Mouse (Mus musculus): ENCODE measurements at regions not wholly inside any gene's neighbourhood (a gene's known extent, or its start where the extent isn't known, plus 50 kb on each side); places are given as distances from the start of the nearest gene placed in this dataset.

DNA sequence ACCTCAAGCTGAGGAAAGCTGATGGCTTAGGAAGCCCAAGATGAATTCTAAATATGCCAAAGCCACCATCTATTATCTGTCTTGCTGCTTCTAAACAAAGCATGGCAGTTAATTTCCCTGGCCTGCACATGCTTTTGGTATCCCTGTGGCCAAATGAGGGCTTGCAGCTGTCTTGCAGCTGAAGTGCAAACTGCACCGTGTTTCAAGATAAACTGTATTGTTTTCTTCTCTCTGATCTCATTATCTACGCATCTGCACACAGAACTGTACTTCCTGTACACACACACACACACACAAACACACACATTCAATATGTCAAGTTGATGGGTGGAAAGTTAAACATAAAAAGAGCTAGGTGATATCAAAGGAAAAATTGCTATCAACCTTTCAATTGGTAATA, 221.7 kb upstream of the Veph1 start:
- no peak for DNase-seq (ENCODE audit: low read depth, low spot score)

- DNase-seq (ENCODE audit: low read depth, low spot score), result peak; percentile 74
These were observed 219.3 kb upstream of the Veph1 start for GRCm38 (mm10) chr3:66515773-66516406.

- no peak for DNase-seq (ENCODE audit: low read depth, low spot score)
These were observed 217.9 kb upstream of the Veph1 start for GRCm38 (mm10) chr3:66514587-66514986.

GRCm38 (mm10) chr3:66512408-66512807, 215.8 kb upstream of the Veph1 start:
- no peak for DNase-seq (ENCODE audit: low read depth, low spot score)

DNA sequence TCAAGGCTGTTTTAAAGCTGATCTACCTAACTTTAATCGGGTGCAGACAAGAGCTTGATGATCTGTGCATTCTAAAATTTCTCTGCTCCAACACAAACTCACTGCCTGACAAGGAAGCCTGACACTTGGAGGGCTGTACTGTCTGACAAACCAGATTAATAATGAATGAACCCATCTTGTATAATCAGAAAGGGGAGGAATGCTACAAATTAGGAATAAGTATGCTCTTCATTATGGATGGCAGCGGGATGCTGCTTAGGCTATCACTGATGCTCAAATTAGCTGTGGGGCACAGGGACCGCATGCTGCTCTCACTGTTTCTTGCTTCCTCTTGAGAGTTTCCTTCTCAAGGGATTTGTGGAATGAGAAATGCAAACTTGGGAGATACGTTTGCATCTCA, 213.8 kb upstream of the Veph1 start:
- peak; percentile 6 for DNase-seq (ENCODE audit: low read depth, low spot score)

GRCm38 (mm10) chr3:66506125-66506524, 209.5 kb upstream of the Veph1 start:
- DNase-seq (ENCODE audit: low read depth, low spot score), result no peak

DNA sequence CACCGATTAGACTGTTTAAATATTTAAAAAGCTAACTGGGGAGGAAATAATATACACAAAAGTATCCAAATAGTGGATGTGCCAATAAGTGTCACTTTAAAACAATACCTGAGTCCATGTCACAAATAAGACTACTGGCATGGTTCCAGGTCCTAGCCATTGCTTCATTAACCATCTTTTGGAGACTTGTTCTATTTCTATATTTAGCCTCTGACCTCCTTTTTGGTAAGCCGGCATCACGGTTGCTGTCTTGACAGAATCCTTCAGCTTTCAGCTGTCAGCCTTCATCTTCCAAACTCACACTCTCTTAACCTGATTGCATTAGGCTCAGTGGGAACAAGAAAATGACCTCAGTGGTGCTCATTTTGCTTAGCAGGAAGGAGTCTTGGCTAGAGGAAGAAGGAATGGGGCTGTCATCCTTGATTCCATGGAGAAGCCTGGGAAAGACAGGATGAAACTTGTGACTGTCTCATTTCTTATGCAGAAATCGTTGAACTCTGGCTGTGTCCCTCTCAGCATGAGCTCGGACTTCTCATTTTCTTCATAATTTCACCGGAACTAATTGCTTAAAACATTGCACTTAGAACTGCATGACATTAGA, 208.9 kb upstream of the Veph1 start:
- DNase-seq (ENCODE audit: low read depth, low spot score), result peak; percentile 11

DNA sequence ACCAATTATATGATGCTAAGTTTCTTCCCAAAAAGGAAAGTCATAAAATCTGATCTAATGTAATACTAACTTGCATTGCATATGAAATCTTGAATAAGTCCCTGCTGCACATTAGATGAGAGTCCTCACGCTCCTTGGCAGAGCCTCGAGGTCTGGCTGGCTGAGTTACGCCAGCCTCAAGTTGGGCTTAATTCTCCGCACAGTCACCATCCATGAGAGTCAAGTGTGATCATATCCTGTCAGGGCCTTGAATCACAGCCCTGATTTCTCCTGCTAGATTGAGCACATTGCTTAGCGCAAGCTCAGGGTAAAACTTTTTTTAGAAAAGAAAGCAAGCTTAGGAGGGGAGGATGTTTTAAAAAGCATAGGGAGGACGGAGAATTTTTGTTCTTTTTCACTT, 208.1 kb upstream of the Veph1 start:
- peak; percentile 20 for DNase-seq (ENCODE audit: low read depth, low spot score)

GRCm38 (mm10) chr3:66503615-66504014, 207.0 kb upstream of the Veph1 start:
- no peak for DNase-seq (ENCODE audit: low read depth, low spot score)

DNA sequence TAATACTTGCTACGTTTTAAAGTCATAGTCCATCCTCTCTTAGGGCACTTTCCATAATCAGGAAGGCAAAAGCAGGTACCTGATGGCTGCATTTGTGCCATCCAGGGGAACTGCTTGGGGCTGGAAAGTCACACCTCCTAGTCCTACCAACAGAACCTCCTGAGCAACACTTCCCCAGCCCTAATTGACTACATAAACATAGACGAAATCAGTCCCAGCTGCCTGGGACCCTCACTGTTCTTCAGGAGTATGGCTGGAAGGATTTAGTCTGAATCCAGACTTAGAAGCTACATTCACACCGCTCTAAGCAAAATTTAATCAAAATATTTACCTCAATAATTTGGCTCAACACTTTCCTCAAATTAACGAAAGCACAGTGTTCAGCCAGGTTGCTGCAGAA, 205.2 kb upstream of the Veph1 start:
- no peak for DNase-seq (ENCODE audit: low read depth, low spot score)

- no peak for DNase-seq (ENCODE audit: low read depth, low spot score)
These were observed 197.9 kb upstream of the Veph1 start for GRCm38 (mm10) chr3:66494442-66495113.

GRCm38 (mm10) chr3:66490696-66491357, 194.2 kb upstream of the Veph1 start:
- no peak for DNase-seq (ENCODE audit: low read depth, low spot score)

- no peak for DNase-seq (ENCODE audit: low read depth, low spot score)
These were observed 192.1 kb upstream of the Veph1 start for GRCm38 (mm10) chr3:66488724-66489123.

DNA sequence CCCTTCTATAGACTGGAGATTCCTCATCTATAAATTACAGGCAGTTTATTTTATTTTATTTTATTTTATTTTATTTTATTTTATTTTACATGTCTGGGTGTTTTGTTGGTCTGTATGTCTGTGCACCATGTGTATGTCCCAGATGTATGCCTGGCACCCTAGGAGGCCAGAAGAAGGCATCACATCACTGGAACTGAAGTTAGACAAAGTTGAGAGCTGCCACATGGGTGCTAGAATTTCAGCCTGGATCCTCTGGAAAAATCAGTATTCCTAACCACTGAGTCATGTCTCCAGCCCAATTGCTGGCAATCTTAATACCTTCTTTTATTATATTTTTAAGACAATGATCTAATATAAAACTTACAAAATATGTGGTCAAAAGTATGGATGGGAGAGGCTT, 190.0 kb upstream of the Veph1 start:
- no peak for DNase-seq (ENCODE audit: low read depth, low spot score)

DNA sequence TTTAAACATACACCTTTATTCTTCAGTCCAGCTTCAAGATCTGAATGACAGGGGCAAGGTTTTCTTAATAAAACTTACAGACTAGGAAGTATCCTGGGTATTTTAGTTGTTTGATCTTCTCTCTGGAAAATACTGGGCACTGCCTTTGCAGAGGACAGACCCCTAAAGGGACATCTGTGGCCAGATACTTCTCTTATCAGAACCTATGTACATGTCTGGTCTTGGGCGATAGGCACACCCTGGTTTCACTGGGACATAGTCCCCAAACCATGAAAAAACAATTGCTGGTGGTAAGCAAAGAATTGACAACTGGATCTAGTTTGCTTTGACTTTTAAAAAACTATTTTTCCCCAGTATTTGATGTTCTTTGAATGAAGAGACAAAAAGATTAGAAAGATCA, 189.5 kb upstream of the Veph1 start:
- DNase-seq (ENCODE audit: low read depth, low spot score), result no peak

DNA sequence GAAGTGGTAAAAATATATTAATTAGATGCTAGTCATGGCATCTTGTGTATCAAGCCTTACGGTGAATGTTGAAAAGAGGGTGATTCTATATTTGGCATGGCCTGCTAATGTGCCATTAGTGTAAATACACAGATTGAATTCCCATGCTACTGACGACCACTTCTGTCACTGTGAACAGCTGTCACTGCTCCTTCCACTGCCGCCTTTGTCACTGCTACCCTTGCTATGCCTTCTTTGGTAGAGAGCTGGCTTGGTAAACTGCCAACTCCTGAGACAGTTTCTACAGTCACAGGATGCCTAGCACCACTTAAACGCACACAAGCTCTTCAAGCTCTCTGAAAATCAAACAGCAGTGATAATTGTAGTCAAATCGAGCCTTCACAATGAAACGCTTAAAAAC, 184.1 kb upstream of the Veph1 start:
- DNase-seq (ENCODE audit: low read depth, low spot score), result peak; percentile 62

DNA sequence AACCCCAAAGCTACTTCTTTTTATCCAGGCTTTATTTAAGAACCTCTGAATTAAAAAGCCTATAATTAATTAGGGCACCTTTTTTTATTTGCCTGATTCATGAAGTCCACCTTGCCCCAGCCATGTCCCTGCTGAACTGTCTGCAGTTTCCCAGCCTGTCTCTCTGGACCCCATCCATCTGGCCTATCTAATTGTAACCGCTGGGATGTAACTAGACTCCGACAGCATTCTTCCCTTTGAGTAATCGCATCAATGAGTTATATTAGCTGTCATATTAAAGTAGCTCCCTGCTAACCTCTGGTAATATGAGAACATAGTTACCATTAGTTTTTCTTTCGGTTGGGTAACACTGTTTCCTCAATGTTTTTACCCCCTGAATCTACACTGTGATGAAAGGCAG, 182.6 kb upstream of the Veph1 start:
- no peak for DNase-seq (ENCODE audit: low read depth, low spot score)

GRCm38 (mm10) chr3:66466321-66466720, 169.7 kb upstream of the Veph1 start:
- DNase-seq (ENCODE audit: low read depth, low spot score), result no peak

GRCm38 (mm10) chr3:66465371-66465770, 168.7 kb upstream of the Veph1 start:
- no peak for DNase-seq (ENCODE audit: low read depth, low spot score)

DNA sequence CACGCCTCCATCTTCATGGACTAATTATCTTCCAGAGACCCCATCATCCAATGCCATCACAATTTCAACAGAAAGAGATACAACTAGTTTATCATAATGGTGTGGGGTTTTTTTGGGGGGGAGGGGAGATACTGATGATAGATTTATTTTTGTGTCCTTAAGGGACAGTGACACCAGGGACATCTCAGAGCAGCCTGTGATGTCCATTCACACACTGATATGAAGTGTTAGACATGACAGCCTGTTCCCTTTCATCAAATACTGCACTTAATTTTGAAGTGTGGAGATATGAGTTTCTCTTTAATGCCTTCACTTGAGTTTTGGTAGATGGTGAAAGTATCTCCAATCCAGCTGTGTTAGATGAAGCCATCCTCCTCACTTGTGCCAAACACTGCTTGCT, 165.7 kb upstream of the Veph1 start:
- DNase-seq (ENCODE audit: low read depth, low spot score), result no peak

DNA sequence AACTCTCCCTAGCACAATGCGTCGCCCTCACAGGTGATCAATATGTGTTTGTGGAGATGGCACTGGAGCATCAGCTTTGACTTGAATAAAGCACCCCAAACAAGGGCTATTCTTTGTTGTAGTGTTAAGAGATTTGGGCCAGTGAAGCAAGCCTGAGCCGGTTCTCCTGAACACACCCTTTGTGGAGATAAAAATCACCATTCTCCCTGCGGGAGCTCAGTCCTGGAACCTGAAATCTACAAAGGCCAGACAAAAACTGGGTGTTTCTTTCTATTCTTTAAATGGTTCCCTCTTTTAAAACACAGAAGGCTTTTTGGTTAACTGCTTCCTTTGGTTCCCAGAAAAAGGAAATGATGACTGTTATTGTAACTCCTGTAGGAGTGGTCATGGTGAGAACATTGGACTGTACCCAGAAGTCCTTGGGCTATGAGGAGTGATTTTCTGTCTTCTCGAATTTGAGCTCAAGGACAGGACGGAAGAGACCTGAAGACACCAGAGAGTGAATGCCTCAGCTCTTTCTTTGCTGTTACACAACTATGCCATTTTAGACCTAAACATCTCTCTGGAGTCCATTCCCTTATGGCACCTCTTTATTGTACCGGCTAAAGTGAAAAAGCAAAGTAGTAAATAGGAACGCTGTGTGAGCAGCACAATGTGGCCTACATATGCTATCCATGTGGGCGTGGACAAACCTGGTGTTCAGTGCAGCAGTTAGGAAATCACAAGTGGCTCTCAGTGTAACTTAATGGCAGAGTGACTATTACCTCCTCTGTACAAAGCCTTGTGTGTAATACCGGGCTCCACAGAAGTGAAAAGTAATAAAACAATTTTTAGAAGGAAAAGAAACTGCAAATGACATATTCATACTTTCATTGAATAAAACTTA, 149.9 kb upstream of the Veph1 start:
- DNase-seq (ENCODE audit: low read depth, low spot score), result peak; percentile 31

DNA sequence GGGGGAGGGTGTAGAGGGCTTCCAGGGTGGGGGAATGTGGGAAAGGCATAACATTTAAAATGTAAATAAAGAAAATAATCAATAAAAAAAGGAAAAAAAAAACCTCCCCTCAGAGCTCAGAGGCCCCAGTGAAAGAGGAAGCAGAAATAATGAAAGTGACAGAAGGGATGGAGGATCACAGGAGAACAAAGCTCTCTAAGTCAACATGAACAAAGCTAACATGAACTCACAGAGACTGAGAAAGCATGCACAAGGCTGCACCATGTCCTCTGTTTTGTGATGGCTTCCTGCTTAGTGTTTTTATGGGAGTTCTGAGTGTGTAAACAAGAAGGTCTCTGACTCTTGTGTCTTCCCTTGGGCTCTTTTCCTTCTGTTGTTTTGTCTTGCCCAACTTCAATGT, 136.6 kb upstream of the Veph1 start:
- no peak for DNase-seq (ENCODE audit: low read depth, low spot score)
